Mouse (Mus musculus) lung, embryonic 16.5 days (tissue): Measurements from ENCODE around the gene Foxn3. TPM values are rescaled to one million over a fixed set of nuclear protein-coding genes. Genes with fewer than 3 reads are reported as not detected.

Experiments
- ATAC-seq: fragments of 200-750 bp; cut with Nextera tagmentation; 2 replicates; pipeline ENCODE4 v1.8.0; 2017; ENCODE audit warnings: low read depth, mild to moderate bottlenecking, moderate library complexity
- H3K27ac ChIP-seq: fragments of 300-500 bp; sonication (generic); 2 replicates; pipeline ENCODE4 v1.5.1; 2014; ENCODE audit warnings: mild to moderate bottlenecking, control low read depth, low read length
- H3K27me3 ChIP-seq: fragments of 300-500 bp; sonication (generic); 2 replicates; pipeline ENCODE4 v1.6.1; 2014; ENCODE audit warnings: low read depth, low read length, mixed read lengths; ENCODE audit not compliant: control insufficient read depth, insufficient read depth
- H3K36me3 ChIP-seq: fragments of 300-500 bp; sonication (generic); 2 replicates; pipeline ENCODE4 v1.6.1; 2014; ENCODE audit warnings: low read length; ENCODE audit not compliant: control insufficient read depth, insufficient read depth
- H3K4me1 ChIP-seq: fragments of 300-500 bp; sonication (generic); replicated peaks from 2 replicates; pipeline ENCODE4 v1.6.1; 2014; ENCODE audit warnings: low read length, mixed read lengths; ENCODE audit not compliant: control insufficient read depth, insufficient read depth
- H3K4me2 ChIP-seq: fragments of 300-500 bp; sonication (generic); 2 replicates; pipeline ENCODE4 v1.6.1; 2014; ENCODE audit warnings: low read depth, low read length, control low read depth
- H3K4me3 ChIP-seq: fragments of 300-500 bp; sonication (generic); 2 replicates; pipeline ENCODE4 v1.5.1; 2014; ENCODE audit warnings: mild to moderate bottlenecking, low read length, control low read depth
- H3K9ac ChIP-seq: fragments of 300-500 bp; sonication (generic); 2 replicates; pipeline ENCODE4 v1.6.1; 2014; ENCODE audit warnings: low read length, control low read depth
- H3K9me3 ChIP-seq: fragments of 300-500 bp; sonication (generic); 2 replicates; pipeline ENCODE4 v1.6.1; 2016; ENCODE audit warnings: low read length; ENCODE audit not compliant: control insufficient read depth
- WGBS: fragments of 180-500 bp; shearing (Covaris S2); extraction: QIAGEN DNeasy Blood & Tissue Kit; methylation state at CpG from one replicate; pipeline ENCODE4 v1.1.7; 2014; 5-methylcytosine and 5-hydroxymethylcytosine counted together
- polyA plus RNA-seq: library from polyadenylated mRNA; unstranded; fragments of >200 nt; fragmentation: Nextera tagmentation; extraction: Ambion mirVana; gene quantifications from 2 replicates; pipeline ENCODE4 v1.2.1, GENCODE M21; 2015

Gene Foxn3
- polyA plus RNA-seq, 1 experiment from 2014 or later = 60.8 TPM

GRCm38 (mm10) chr12:99220333-99220732 is 343.0 kb downstream of the Foxn3 start:
- H3K9me3 ChIP-seq = no peaks in the 10 kb centered on the region
- no peak overlapping the region for H3K4me3 ChIP-seq
- H3K36me3 ChIP-seq = no peaks in the 10 kb centered on the region
- H3K27me3 ChIP-seq = no peaks in the 10 kb centered on the region
- H3K4me1 ChIP-seq = peaks cover 23% of the 10 kb centered on the region
- no peak overlapping the region for H3K9ac ChIP-seq
- WGBS = 34% methylated on average over 8 of the region's 8 CpGs
- H3K27ac ChIP-seq = no peak overlapping the region
- no peak for ATAC-seq
- H3K4me2 ChIP-seq = no peak overlapping the region

GRCm38 (mm10) chr12:99219812-99220211 is 343.6 kb downstream of the Foxn3 start:
- H3K4me3 ChIP-seq = no peak overlapping the region
- no peak overlapping the region for H3K9ac ChIP-seq
- no peaks in the 10 kb centered on the region for H3K9me3 ChIP-seq
- H3K27me3 ChIP-seq = no peaks in the 10 kb centered on the region
- no peak overlapping the region for H3K27ac ChIP-seq
- no peak for ATAC-seq
- 73% methylated on average over 5 of the region's 5 CpGs for WGBS
- peaks cover 23% of the 10 kb centered on the region for H3K4me1 ChIP-seq
- H3K4me2 ChIP-seq = no peak overlapping the region
- no peaks in the 10 kb centered on the region for H3K36me3 ChIP-seq

GRCm38 (mm10) chr12:99217145-99217698 is 346.2 kb downstream of the Foxn3 start:
- Histone ChIP-seq H3K4me3 (no peak overlapping the region), H3K4me2 (no peak overlapping the region), H3K9me3 (no peaks in the 10 kb centered on the region), H3K36me3 (no peaks in the 10 kb centered on the region), H3K4me1 (peaks cover 23% of the 10 kb centered on the region), H3K9ac (no peak overlapping the region), H3K27me3 (no peaks in the 10 kb centered on the region), H3K27ac (no peak overlapping the region)
- 64% methylated on average over 7 of the region's 7 CpGs for WGBS
- ATAC-seq = no peak

DNA sequence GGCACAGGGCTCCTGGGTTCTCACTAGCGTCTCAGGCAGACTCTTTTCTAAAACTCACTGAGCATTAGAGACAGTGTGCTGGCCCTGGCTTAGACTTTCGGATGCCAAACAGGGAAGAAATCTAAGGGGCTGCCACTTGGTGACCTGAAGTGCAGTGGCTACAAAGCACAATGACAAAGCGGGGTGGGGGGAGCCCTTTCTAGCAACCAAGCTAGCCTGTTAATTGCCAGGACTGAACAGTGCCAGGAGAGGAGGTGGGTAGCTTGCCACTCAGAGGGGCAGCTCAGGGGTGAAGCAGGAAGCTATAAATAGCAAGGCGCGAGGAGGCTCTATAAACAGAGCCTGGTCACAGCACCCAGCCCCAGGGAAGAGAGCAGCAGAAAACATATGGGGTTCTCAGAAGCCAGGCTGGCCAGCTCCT is 347.0 kb downstream of the Foxn3 start:
- H3K4me1 ChIP-seq = peaks cover 23% of the 10 kb centered on the region
- 49% methylated on average over 5 of the region's 5 CpGs for WGBS
- no peaks in the 10 kb centered on the region for H3K27me3 ChIP-seq
- H3K27ac ChIP-seq = no peak overlapping the region
- peak; percentile 44; the same call in 1 of the 2 replicates for ATAC-seq
- H3K36me3 ChIP-seq = no peaks in the 10 kb centered on the region
- H3K9me3 ChIP-seq = no peaks in the 10 kb centered on the region
- H3K4me3 ChIP-seq = no peak overlapping the region
- H3K9ac ChIP-seq = no peak overlapping the region
- H3K4me2 ChIP-seq = no peak overlapping the region

DNA sequence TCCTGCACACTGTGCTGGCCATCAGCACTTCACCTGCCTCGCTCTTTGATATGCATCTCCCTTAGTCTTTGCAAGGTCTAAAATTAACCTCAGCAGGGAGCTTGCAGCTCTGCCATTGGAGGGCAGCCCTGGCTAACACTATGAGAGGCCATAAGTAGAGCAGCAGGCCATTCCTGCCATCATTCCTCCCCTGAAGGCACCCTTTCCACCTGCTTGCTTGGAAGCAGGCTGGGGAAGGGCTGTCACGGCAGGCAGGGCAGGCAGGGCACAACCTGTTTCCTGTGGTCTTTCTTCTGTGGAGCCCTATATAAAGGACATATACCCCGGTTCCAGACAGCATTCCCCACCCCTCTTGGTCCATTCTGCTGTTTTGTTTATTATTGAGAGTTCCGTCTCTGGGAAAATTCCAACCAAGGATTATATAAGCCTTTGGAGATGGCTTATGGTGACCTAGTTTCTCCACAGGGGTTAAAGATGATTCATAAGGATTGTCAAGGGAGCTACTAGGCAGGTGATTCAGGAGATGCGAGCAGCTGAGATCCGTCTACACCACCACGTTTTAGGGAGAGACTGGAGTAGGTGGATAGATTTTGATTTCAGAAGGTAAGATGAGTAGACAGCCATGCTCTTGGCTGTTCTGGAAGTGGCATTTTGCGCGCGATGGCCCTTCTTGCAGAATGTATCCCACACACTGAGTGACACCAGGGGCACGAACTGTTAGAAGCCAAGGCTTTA is 347.7 kb downstream of the Foxn3 start:
- Histone ChIP-seq H3K4me1 (peaks cover 23% of the 10 kb centered on the region), H3K4me3 (no peak overlapping the region), H3K36me3 (no peaks in the 10 kb centered on the region), H3K9ac (no peak overlapping the region), H3K9me3 (no peaks in the 10 kb centered on the region), H3K4me2 (no peak overlapping the region), H3K27me3 (no peaks in the 10 kb centered on the region), H3K27ac (no peak overlapping the region)
- peak; percentile 55 for ATAC-seq
- WGBS = 62% methylated on average over 11 of the region's 11 CpGs

DNA sequence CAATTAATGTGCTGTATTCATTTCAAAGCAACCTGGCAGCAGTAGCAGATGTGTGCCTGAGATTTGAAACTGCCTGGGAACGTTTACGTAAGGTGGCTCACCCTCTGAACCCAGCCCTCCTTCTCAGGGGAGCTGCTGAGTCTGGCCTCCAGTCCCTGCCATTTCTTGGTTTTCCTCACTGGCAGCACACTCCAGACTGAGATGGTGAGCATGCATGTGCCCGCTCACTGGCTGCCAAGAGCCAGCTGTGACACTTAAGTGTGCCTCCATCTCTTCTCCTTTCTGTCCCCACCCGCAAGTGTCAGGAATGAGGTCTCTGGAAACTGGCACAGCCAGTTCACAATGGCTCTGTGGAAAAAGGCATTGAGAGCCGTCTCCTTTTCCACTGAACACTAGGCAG is 349.3 kb downstream of the Foxn3 start:
- peaks cover 21% of the 10 kb centered on the region for H3K4me1 ChIP-seq
- no peak overlapping the region for H3K4me2 ChIP-seq
- no peak overlapping the region for H3K9ac ChIP-seq
- WGBS = 55% methylated on average over 5 of the region's 5 CpGs
- no peak overlapping the region for H3K27ac ChIP-seq
- H3K9me3 ChIP-seq = no peaks in the 10 kb centered on the region
- no peak for ATAC-seq
- H3K27me3 ChIP-seq = no peaks in the 10 kb centered on the region
- H3K4me3 ChIP-seq = no peak overlapping the region
- H3K36me3 ChIP-seq = no peaks in the 10 kb centered on the region

DNA sequence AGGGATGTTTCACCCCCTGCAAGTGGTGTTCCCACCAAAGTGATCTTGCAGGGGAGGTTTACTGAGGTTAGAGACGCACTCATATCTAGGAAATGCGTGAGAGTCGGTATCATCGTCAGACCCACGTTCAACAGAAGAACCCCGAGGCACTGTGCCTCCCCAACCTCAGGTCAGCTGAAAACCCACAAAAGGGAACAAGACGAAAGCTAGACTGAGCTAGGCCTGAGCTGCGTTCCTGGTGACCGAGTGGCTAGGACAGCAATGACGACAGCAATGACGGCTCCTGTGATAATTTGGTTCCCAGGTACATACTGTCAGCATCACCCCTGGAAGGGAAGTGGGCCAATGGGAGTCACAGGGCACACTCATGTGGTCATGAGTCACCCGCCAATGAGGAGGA is 350.2 kb downstream of the Foxn3 start:
- Histone ChIP-seq H3K9me3 (no peaks in the 10 kb centered on the region), H3K9ac (no peak overlapping the region), H3K36me3 (no peaks in the 10 kb centered on the region; the same call in 1 of the 2 replicates), H3K4me2 (no peak overlapping the region), H3K27ac (no peak overlapping the region), H3K4me1 (peaks cover 23% of the 10 kb centered on the region), H3K27me3 (no peaks in the 10 kb centered on the region), H3K4me3 (no peak overlapping the region)
- WGBS = 85% methylated on average over 12 of the region's 12 CpGs
- no peak for ATAC-seq

DNA sequence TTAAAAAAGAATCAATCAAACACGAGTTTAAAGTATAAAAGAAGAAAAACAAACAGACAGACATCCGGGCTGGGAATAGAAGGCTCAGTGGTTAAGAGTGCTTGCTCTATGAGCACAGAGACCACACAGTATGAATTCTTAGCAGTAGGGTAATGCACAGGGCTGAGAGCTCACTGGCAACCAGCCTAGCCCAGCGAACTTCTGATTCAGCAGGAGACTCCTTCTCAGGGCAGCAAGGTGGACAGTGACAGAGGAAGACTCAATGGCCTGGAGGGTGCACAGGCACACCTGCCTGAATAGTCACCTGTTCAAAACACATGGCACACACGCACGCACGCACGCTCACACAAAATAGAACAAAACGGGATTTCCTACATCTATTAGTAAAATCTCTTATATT is 353.6 kb downstream of the Foxn3 start:
- no peaks in the 10 kb centered on the region for H3K27me3 ChIP-seq
- 68% methylated on average over 8 of the region's 8 CpGs for WGBS
- no peak for ATAC-seq

GRCm38 (mm10) chr12:99208251-99208650 is 355.1 kb downstream of the Foxn3 start:
- Histone ChIP-seq H3K27ac (no peak overlapping the region), H3K9me3 (no peaks in the 10 kb centered on the region)
- ATAC-seq = no peak

More for the DNA sequence above, 353.6 kb downstream of the Foxn3 start:
- H3K4me2 ChIP-seq = no peak overlapping the region
- H3K4me3 ChIP-seq = no peak overlapping the region
- no peaks in the 10 kb centered on the region for H3K9me3 ChIP-seq
- no peak overlapping the region for H3K27ac ChIP-seq
- no peak overlapping the region for H3K9ac ChIP-seq
- no peaks in the 10 kb centered on the region; the same call in 1 of the 2 replicates for H3K36me3 ChIP-seq
- H3K4me1 ChIP-seq = 0 out of 2 replicates have a peak, but pooled peaks cover 4% of the 10 kb centered on the region

More at GRCm38 (mm10) chr12:99208251-99208650, 355.1 kb downstream of the Foxn3 start:
- Histone ChIP-seq H3K9ac (no peak overlapping the region), H3K4me3 (no peak overlapping the region), H3K4me2 (no peak overlapping the region), H3K27me3 (no peaks in the 10 kb centered on the region), H3K4me1 (0 out of 2 replicates have a peak, but pooled peaks cover 4% of the 10 kb centered on the region), H3K36me3 (no peaks in the 10 kb centered on the region; the same call in 1 of the 2 replicates)
- WGBS = 69% methylated on average over 9 of the region's 9 CpGs
